Mouse (Mus musculus): ENCODE data around the gene Thra. TPM values are rescaled to one million over a fixed set of nuclear protein-coding genes. Genes with fewer than 3 reads are reported as not detected.

Gene Thra
- polyA plus RNA-seq, 2 experiments, result 55.9 to 157 TPM

- peak overlapping the region; percentile 26 for H3K4me2 ChIP-seq (replicated peaks; ENCODE audit: low read depth, low read length, severe bottlenecking)
- DNase-seq (ENCODE audit: low spot score), result no peak
- no peaks in the 10 kb centered on the region for H3K27me3 ChIP-seq (ENCODE audit: control insufficient read depth, insufficient read depth, low read length)
- no peaks in the 10 kb centered on the region for H3K9me3 ChIP-seq (ENCODE audit: control insufficient read depth, low read length)
- WGBS, result 21% methylated on average over 4 of the region's 4 CpGs
- H3K36me3 ChIP-seq (ENCODE audit: control insufficient read depth, insufficient read depth, low read length), result peaks cover 73% of the 10 kb centered on the region
- peaks cover 35% of the 10 kb centered on the region for H3K4me1 ChIP-seq (ENCODE audit: control insufficient read depth, insufficient read depth, low read length)
- no peak overlapping the region for H3K27ac ChIP-seq (replicated peaks; ENCODE audit: low read depth, low read length)
- H3K4me3 ChIP-seq (replicated peaks; ENCODE audit: low read length), result no peak overlapping the region
- no peak for ATAC-seq (ENCODE audit: low FRiP score, low read depth)
- H3K9ac ChIP-seq (ENCODE audit: low read depth, low read length, severe bottlenecking), result no peak overlapping the region
- no peak for TF ChIP-seq POLR2A (IDR thresholded peaks at IDR 0.05; ENCODE audit: borderline replicate concordance, extremely low read depth, insufficient read depth, insufficient read length)
Measured at GRCm38 (mm10) chr11:98767713-98768112, 27.3 kb downstream of the Thra start.

GRCm38 (mm10) chr11:98768127-98769006, 27.9 kb downstream of the Thra start:
- no peaks in the 10 kb centered on the region for H3K27me3 ChIP-seq (ENCODE audit: control insufficient read depth, insufficient read depth, low read length)
- peaks cover 39% of the 10 kb centered on the region for H3K4me1 ChIP-seq (ENCODE audit: control insufficient read depth, insufficient read depth, low read length)
- no peaks in the 10 kb centered on the region for H3K9me3 ChIP-seq (ENCODE audit: control insufficient read depth, low read length)
- 34% methylated on average over 33 of the region's 39 CpGs for WGBS
- H3K4me2 ChIP-seq (replicated peaks; ENCODE audit: low read depth, low read length, severe bottlenecking), result peak overlapping the region; percentile 26
- H3K9ac ChIP-seq (ENCODE audit: low read depth, low read length, severe bottlenecking), result no peak overlapping the region
- no peak for TF ChIP-seq POLR2A (IDR thresholded peaks at IDR 0.05; ENCODE audit: borderline replicate concordance, extremely low read depth, insufficient read depth, insufficient read length)
- H3K36me3 ChIP-seq (ENCODE audit: control insufficient read depth, insufficient read depth, low read length), result peaks cover 66% of the 10 kb centered on the region
- ATAC-seq (ENCODE audit: low FRiP score, low read depth), result no peak
- DNase-seq (ENCODE audit: low spot score), result no peak
- no peak overlapping the region for H3K27ac ChIP-seq (replicated peaks; ENCODE audit: low read depth, low read length)
- no peak overlapping the region for H3K4me3 ChIP-seq (replicated peaks; ENCODE audit: low read length)

DNA sequence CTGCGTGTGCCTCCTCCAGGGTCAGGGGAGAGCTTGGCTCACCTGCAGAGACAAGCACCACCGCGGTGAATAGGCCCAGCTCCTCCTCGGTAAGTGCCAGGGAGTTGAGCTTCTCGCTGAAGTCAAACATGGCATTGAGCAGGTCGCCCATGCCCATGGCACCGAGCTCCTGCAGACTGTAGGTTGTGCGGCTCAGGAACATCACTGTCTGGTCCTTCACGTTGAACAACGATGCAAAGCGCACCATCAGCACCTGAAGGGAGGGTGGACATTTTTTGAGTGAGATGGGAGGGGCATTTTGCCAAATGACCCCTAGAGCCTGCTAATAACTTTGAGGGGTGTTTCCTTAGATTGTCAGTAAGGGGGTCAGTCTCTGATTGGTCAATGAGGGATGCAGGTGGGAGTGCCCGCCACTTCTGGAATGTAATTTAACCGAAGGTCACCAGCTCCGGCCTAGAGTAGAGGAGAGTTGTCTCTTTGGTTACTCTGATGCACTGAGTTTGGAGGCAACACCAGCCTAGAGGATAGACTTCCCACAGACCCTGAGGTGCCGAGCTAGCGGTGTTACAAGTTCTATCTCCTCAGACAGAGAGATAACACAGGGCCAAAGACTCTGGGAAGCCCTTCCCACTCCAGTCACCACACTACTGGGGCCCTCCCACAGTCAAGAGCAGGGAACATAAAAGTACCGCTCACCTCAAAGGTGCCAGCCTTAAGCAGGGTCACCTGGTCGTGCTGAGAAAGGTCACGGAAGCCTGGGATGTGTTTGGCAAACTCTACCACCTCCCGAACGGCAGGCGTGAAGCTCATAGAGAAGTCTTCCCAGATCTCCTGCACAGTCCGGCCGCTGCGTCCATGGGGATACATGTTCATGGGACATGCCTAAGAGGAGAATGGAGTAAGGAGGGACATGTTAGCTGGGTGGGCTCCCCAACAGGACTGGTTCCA, 28.8 kb downstream of the Thra start:
- no peaks in the 10 kb centered on the region for H3K9me3 ChIP-seq (ENCODE audit: control insufficient read depth, low read length)
- WGBS, result 88% methylated on average over 25 of the region's 25 CpGs
- DNase-seq (ENCODE audit: low spot score) (no peak), ATAC-seq (ENCODE audit: low FRiP score, low read depth) (no peak)
- no peak overlapping the region for H3K4me2 ChIP-seq (replicated peaks; ENCODE audit: low read depth, low read length, severe bottlenecking)
- TF ChIP-seq POLR2A (IDR thresholded peaks at IDR 0.05; ENCODE audit: borderline replicate concordance, extremely low read depth, insufficient read depth, insufficient read length), result no peak
- no peaks in the 10 kb centered on the region for H3K27me3 ChIP-seq (ENCODE audit: control insufficient read depth, insufficient read depth, low read length)
- H3K4me1 ChIP-seq (ENCODE audit: control insufficient read depth, insufficient read depth, low read length), result peaks cover 46% of the 10 kb centered on the region
- H3K36me3 ChIP-seq (ENCODE audit: control insufficient read depth, insufficient read depth, low read length), result peaks cover 57% of the 10 kb centered on the region
- no peak overlapping the region for H3K27ac ChIP-seq (replicated peaks; ENCODE audit: low read depth, low read length)
- H3K4me3 ChIP-seq (replicated peaks; ENCODE audit: low read length), result no peak overlapping the region
- no peak overlapping the region for H3K9ac ChIP-seq (ENCODE audit: low read depth, low read length, severe bottlenecking)

GRCm38 (mm10) chr11:98770096-98770975, 29.9 kb downstream of the Thra start:
- H3K9ac ChIP-seq (ENCODE audit: low read depth, low read length, severe bottlenecking), result no peak overlapping the region
- no peaks in the 10 kb centered on the region for H3K27me3 ChIP-seq (ENCODE audit: control insufficient read depth, insufficient read depth, low read length)
- H3K9me3 ChIP-seq (ENCODE audit: control insufficient read depth, low read length), result no peaks in the 10 kb centered on the region
- H3K27ac ChIP-seq (replicated peaks; ENCODE audit: low read depth, low read length), result no peak overlapping the region
- ATAC-seq (ENCODE audit: low FRiP score, low read depth) (no peak), DNase-seq (ENCODE audit: low spot score) (no peak)
- WGBS, result 90% methylated on average over 26 of the region's 26 CpGs
- H3K4me3 ChIP-seq (replicated peaks; ENCODE audit: low read length), result no peak overlapping the region
- peaks cover 54% of the 10 kb centered on the region for H3K4me1 ChIP-seq (ENCODE audit: control insufficient read depth, insufficient read depth, low read length)
- peaks cover 47% of the 10 kb centered on the region for H3K36me3 ChIP-seq (ENCODE audit: control insufficient read depth, insufficient read depth, low read length)
- TF ChIP-seq POLR2A (IDR thresholded peaks at IDR 0.05; ENCODE audit: borderline replicate concordance, extremely low read depth, insufficient read depth, insufficient read length), result no peak
- H3K4me2 ChIP-seq (replicated peaks; ENCODE audit: low read depth, low read length, severe bottlenecking), result no peak overlapping the region

Data from limb, embryonic 14.5 days (tissue).